Mouse (Mus musculus) stomach, postnatal 0 days (tissue): ENCODE measurements around the gene Nhsl1. TPM values are rescaled to one million over a fixed set of nuclear protein-coding genes. Genes with fewer than 3 reads are reported as not detected.
A peak's percentile ranks its signal among the peaks of the same experiment; 100 is the strongest.

Experiments used
- ATAC-seq: fragments of 200-750 bp; cut with Nextera tagmentation; 2 replicates; pipeline ENCODE4 v1.8.0; 2017; ENCODE audit not compliant: low FRiP score, low TSS enrichment
- DNase-seq: peaks from one replicate; pipeline ENCODE4 v3.0.0-alpha.2; 2016; ENCODE audit warnings: low spot score
- H3K27ac ChIP-seq: fragments of 300-500 bp; sonication (generic); replicated peaks from 2 replicates; pipeline ENCODE4 v1.5.1; 2014; ENCODE audit warnings: mild to moderate bottlenecking, control low read depth
- H3K27me3 ChIP-seq: fragments of 300-500 bp; sonication (generic); 2 replicates; pipeline ENCODE4 v1.6.1; 2014; ENCODE audit warnings: low read length; ENCODE audit not compliant: control insufficient read depth, insufficient read depth
- H3K36me3 ChIP-seq: fragments of 300-500 bp; sonication (generic); 2 replicates; pipeline ENCODE4 v1.6.1; 2014; ENCODE audit warnings: low read length, mixed read lengths; ENCODE audit not compliant: control insufficient read depth, insufficient read depth
- H3K4me1 ChIP-seq: fragments of 300-500 bp; sonication (generic); replicated peaks from 2 replicates; pipeline ENCODE4 v1.6.1; 2014; ENCODE audit warnings: antibody characterized with exemption; ENCODE audit not compliant: control insufficient read depth, insufficient read depth
- H3K4me2 ChIP-seq: fragments of 300-500 bp; sonication (generic); replicated peaks from 2 replicates; pipeline ENCODE4 v1.6.1; 2014; ENCODE audit warnings: low read depth, mild to moderate bottlenecking, control low read depth, moderate library complexity
- H3K4me3 ChIP-seq: fragments of 300-500 bp; sonication (generic); 2 replicates; pipeline ENCODE4 v1.5.1; 2014; ENCODE audit warnings: low read depth, low read length, control low read depth
- H3K9ac ChIP-seq: fragments of 300-500 bp; sonication (generic); 2 replicates; pipeline ENCODE4 v1.6.1; 2014; ENCODE audit warnings: mild to moderate bottlenecking, low read length, control low read depth, mixed read lengths
- H3K9me3 ChIP-seq: fragments of 300-500 bp; sonication (generic); 2 replicates; pipeline ENCODE4 v1.6.1; 2016; ENCODE audit warnings: low read length; ENCODE audit not compliant: control insufficient read depth
- CTCF ChIP-seq: IDR thresholded peaks from 2 replicates; pipeline ENCODE4 v1.5.1; 2016; ENCODE audit warnings: antibody characterized with exemption, low read depth, mild to moderate bottlenecking, moderate library complexity
- EP300 ChIP-seq: optimal IDR thresholded peaks from 2 replicates; pipeline ENCODE3; 2016; ENCODE audit warnings: antibody characterized with exemption
- WGBS: fragments of 180-500 bp; shearing (Covaris S2); extraction: QIAGEN DNeasy Blood & Tissue Kit; methylation state at CpG from one replicate; pipeline ENCODE4 v1.1.7; 2014; 5-methylcytosine and 5-hydroxymethylcytosine counted together
- polyA plus RNA-seq: library from polyadenylated mRNA; unstranded; fragments of >200 nt; fragmentation: Nextera tagmentation; extraction: Ambion mirVana; gene quantifications from 2 replicates; pipeline ENCODE4 v1.2.1, GENCODE M21; 2015

Nhsl1 gene
- polyA plus RNA-seq, 1 experiment from 2014 or later, result 4.3 TPM

- Histone ChIP-seq H3K36me3 (no peaks in the 10 kb centered on the region), H3K4me1 (0 out of 2 replicates have a peak, but pooled peaks cover 2% of the 10 kb centered on the region), H3K27me3 (no peaks in the 10 kb centered on the region), H3K27ac (no peak overlapping the region), H3K4me3 (no peak overlapping the region), H3K4me2 (no peak overlapping the region), H3K9ac (no peak overlapping the region), H3K9me3 (no peaks in the 10 kb centered on the region)
- TF ChIP-seq EP300, result no peak
- no peak for TF ChIP-seq CTCF
- 92% methylated on average over 8 of the region's 8 CpGs for WGBS
- ATAC-seq (no peak), DNase-seq (no peak)
These were observed 49.3 kb downstream of the Nhsl1 start for GRCm38 (mm10) chr10:18368111-18368510.

- Histone ChIP-seq H3K4me2 (peak overlapping the region; percentile 35), H3K4me3 (no peak overlapping the region; the same call in 1 of the 2 replicates), H3K27me3 (no peaks in the 10 kb centered on the region), H3K4me1 (0 out of 2 replicates have a peak, but pooled peaks cover 2% of the 10 kb centered on the region), H3K9me3 (no peaks in the 10 kb centered on the region), H3K9ac (peak overlapping the region; percentile 47; the same call in 1 of the 2 replicates), H3K27ac (peak overlapping the region; percentile 73), H3K36me3 (no peaks in the 10 kb centered on the region)
- WGBS, result 23% methylated on average over 17 of the region's 17 CpGs
- TF ChIP-seq CTCF (no peak), EP300 (no peak)
- peak; percentile 87 for ATAC-seq
- peak; percentile 72 for DNase-seq
These were observed 51.9 kb downstream of the Nhsl1 start for GRCm38 (mm10) chr10:18370475-18371286.

- DNase-seq, result no peak
- ATAC-seq, result no peak
- H3K9me3 ChIP-seq, result no peaks in the 10 kb centered on the region
- no peaks in the 10 kb centered on the region for H3K36me3 ChIP-seq
- H3K9ac ChIP-seq, result no peak overlapping the region
- H3K4me2 ChIP-seq, result no peak overlapping the region
- peak overlapping the region; percentile 45 for H3K27ac ChIP-seq
- no peak overlapping the region for H3K4me3 ChIP-seq
- TF ChIP-seq CTCF (no peak), EP300 (no peak)
- H3K27me3 ChIP-seq, result no peaks in the 10 kb centered on the region
- 0 out of 2 replicates have a peak, but pooled peaks cover 2% of the 10 kb centered on the region for H3K4me1 ChIP-seq
- 64% methylated on average over 13 of the region's 13 CpGs for WGBS
These were observed 53.1 kb downstream of the Nhsl1 start for GRCm38 (mm10) chr10:18371866-18372265.

GRCm38 (mm10) chr10:18375301-18375700 is 56.5 kb downstream of the Nhsl1 start:
- TF ChIP-seq EP300 (no peak), CTCF (no peak)
- Histone ChIP-seq H3K9me3 (no peaks in the 10 kb centered on the region), H3K36me3 (no peaks in the 10 kb centered on the region), H3K4me3 (no peak overlapping the region), H3K9ac (no peak overlapping the region), H3K4me2 (no peak overlapping the region), H3K27me3 (no peaks in the 10 kb centered on the region), H3K4me1 (0 out of 2 replicates have a peak, but pooled peaks cover 2% of the 10 kb centered on the region), H3K27ac (no peak overlapping the region)
- DNase-seq, result no peak
- 62% methylated on average over 3 of the region's 3 CpGs for WGBS
- no peak for ATAC-seq

- no peak overlapping the region for H3K9ac ChIP-seq
- TF ChIP-seq CTCF (no peak), EP300 (no peak)
- WGBS, result 61% methylated on average over 2 of the region's 2 CpGs
These were observed 66.0 kb downstream of the Nhsl1 start for GRCm38 (mm10) chr10:18384766-18385165.

GRCm38 (mm10) chr10:18386224-18386623 is 67.4 kb downstream of the Nhsl1 start:
- Histone ChIP-seq H3K4me1 (no peaks in the 10 kb centered on the region), H3K36me3 (no peaks in the 10 kb centered on the region), H3K27me3 (no peaks in the 10 kb centered on the region), H3K4me2 (no peak overlapping the region), H3K4me3 (no peak overlapping the region), H3K9ac (no peak overlapping the region), H3K9me3 (no peaks in the 10 kb centered on the region), H3K27ac (no peak overlapping the region)
- ATAC-seq, result no peak
- WGBS, result 57% methylated on average over 7 of the region's 7 CpGs
- no peak for TF ChIP-seq CTCF
- DNase-seq, result no peak

More at GRCm38 (mm10) chr10:18384766-18385165, 66.0 kb downstream of the Nhsl1 start:
- DNase-seq, result no peak
- no peak overlapping the region for H3K4me2 ChIP-seq
- no peaks in the 10 kb centered on the region for H3K4me1 ChIP-seq
- no peak for ATAC-seq
- H3K27ac ChIP-seq, result no peak overlapping the region
- H3K4me3 ChIP-seq, result no peak overlapping the region
- H3K9me3 ChIP-seq, result no peaks in the 10 kb centered on the region
- H3K36me3 ChIP-seq, result no peaks in the 10 kb centered on the region
- no peaks in the 10 kb centered on the region for H3K27me3 ChIP-seq
